Mouse (Mus musculus): ENCODE measurements at regions not wholly inside any gene's neighbourhood (a gene's known extent, or its start where the extent isn't known, plus 50 kb on each side); places are given as distances from the start of the nearest gene placed in this dataset.

DNA sequence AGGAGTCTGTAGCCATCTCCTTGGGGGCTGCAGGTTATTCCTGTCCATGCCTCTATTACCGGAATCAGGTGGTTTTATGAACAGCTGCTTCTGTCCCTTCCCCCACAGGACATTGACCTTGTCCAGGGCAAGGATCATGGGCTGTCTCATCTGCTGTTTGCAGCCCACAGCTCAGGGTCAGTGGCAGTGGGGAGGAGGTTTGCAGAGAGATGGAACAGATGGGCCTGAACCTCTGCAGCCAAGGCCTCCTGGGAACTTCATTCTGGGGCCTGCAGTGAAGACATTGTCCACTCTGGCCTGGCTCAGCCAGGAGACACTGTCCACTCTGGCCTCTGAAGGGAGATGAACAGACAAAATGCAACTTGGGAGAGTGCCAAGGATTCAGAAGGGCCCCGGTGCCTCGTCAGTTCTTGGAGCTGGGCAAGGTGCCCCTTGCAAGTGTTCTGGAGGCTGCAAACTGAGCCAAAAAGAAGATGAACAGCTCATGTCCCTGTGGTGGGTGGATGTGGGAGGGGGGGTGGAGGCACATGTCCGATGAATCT, 109.9 kb upstream of the Sdk2 start:
- peak; percentile 76 for ATAC-seq (ENCODE audit: low TSS enrichment)

DNA sequence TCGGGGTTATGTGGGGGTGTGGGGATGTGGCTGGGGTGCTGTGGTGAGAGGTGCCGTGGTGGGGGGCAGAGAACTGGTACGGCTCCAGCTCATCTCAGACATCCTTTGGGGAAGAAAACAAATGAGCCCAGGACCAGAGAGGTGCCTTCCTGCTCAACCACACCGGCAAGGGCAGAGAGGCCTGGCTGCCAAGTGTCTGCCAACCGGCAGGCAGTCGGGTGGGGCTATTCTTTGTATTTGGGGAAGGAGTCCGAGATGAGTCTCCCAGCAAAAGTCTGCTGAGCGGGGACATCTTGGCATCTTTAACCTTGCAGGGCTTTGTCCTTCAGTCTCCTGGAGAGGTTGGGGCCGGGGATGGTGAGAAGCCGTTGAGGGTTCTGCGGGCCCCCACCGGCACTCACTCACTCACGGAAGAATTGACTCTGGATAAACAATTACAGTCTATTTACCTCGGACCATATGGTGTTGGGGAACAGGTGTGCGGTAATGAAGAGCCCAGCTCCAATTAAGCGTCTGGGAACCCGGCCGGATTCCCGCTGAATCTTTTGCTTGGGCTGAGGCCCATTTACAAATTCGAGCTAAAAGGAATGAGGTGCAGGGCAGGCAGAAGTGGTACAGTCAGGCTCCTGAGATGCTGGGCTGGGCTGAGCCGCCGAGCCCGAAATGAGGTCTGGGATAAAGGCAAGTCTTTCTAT, 108.7 kb upstream of the Sdk2 start:
- ATAC-seq (ENCODE audit: low TSS enrichment): no peak

DNA sequence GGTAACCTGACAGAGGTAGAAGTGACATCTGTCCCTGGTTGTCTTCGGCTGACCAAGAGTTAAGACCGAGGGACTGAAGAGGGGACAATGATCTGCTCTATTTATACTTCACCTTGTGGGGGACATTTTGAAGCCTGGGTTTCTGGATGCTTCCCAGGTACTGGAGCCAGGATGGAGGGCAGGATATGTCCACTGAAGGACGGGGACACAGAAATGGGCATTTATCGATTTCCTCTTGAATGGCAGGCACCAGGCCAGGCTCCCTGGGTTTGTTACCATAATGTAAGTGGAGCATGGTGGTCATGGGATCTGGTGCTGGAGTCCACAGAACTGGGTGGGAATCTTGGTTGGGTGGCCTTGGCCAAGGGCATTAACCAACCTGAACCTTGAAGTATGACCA, 108.0 kb upstream of the Sdk2 start:
- ATAC-seq (ENCODE audit: low TSS enrichment): no peak

- no peak for ATAC-seq (ENCODE audit: low TSS enrichment)
Measured at GRCm38 (mm10) chr11:114168231-114168661, 101.4 kb upstream of the Sdk2 start.

DNA sequence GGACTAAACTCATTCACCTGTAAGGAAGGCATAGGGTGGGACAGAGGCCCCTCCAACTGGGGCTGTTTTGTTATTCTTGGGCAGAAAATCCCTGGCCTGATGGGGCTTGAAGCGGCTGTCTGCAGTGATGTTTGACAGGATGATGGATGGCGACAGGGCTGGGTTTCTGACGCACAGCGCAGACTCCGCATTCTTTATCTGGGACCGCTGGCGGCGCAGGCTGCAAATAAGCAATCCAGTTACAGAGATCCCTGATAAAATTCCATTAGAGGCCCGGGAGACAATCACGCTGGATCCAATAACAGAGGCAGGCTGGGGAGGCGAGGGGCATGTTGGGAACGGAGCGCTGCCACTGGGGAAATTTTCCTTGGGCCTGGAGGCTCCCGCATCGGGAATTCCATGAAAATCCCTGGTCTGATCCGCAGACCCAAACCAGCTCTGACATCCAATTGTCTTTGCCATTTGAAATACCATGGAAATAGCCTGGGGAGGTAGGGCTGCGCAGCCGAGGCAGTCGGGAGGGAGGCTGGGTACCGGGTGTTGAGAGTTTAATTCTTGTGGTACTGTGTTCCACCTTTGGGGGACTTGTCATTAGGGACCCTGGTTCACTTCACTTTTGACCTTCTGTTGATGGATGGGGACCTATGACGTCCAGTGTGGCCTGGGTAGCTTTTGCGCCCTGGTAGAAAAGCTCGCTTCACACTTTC, 99.0 kb upstream of the Sdk2 start:
- no peak for ATAC-seq (ENCODE audit: low TSS enrichment)

DNA sequence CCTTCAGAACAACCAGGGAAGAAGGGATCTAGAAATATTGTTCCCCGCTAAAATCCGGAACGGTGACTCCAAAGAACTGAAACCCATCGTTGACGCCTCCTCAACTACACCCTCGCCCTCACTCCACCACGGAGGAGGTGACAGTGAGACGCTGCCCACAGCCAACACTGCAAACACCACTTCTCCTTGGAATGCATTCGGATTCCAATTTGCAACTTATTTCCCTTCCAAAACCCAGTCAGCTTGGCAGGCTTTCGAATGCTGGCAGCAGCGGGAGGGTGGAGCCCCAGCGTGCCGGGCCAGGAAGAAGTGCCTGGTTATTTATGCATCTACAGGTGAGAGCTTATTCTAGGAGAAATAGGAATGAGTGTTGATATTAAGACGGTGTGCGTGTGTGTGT, 85.9 kb upstream of the Sdk2 start:
- peak; percentile 98 for ATAC-seq (ENCODE audit: low TSS enrichment)

DNA sequence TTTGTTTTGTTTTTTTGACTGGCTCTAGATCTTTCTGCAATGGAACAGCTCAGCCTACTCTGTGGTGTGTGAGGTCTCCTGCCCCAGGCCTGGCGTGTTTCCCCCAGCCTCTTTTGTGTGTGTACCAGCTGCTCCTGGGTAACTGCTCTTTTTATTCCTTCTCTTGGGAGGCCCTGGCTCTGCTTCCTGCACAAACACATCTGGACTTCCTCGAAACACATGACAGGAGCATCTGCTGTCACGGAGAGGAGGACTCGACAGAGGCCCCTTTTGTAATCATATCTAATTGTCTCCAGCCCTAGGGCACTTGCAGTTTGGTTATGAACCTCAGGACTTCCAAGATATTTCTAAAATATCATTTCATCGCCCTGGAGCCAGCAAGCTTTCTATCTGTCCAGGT, 79.5 kb upstream of the Sdk2 start:
- no peak for ATAC-seq (ENCODE audit: low TSS enrichment)

DNA sequence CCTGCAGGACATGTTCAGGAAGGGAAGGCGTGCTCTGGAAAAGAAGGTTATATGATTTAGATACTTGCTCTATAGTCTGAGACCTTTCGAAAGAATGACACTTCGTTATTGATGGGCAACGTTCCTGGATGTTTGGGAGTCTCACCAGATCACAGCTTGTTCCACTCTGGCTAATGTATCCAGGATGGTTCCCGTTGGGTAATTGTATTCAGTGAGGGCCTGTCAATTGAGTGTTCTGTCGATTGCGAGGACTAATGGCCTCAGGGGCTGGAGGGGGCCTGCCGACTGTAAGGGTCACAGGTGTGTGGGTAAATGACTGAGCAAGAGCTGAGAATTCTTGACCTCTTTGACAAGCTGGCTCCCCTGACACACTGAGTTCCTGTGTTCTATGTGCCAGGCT, 62.4 kb upstream of the Sdk2 start:
- no peak for ATAC-seq (ENCODE audit: low TSS enrichment)

DNA sequence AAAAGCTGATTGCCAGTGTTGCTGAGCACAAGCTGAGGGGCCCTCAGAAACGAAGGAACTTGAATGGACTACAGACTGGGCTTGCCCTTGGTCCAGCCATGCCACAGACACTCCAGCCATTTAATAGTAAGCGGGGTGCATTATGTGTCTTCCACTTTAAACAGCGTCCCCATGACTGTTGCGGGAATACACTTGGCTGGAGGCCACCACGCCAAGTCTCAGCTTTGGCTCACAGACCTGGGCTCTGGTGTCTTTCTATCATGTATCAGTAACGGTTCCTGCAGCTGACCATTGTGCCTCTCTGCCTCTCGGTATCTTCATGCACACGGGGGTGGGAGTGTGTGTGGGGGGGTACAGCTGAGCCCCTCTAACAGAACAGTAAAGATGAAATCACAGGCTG, 62.0 kb upstream of the Sdk2 start:
- ATAC-seq (ENCODE audit: low TSS enrichment): no peak

DNA sequence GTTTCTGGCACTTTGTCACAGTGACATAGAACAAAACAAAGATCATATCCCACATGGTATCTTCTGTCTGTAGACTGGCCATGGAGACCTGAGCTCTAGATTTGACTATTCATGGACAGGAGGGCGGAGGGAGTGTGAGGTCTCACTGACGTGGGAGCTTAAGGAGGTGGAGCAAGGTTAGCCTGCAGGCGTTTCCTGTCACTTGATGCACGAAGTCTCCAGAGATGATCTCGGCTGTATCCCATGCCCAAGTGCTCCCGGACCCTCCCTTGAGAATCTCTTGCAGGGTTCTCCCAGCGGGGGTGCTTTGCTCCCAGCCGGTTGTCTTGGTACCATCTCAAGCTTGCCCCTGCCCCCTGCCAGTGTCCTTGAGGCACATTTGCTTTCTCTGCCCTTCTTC, 60.6 kb upstream of the Sdk2 start:
- ATAC-seq (ENCODE audit: low TSS enrichment): no peak

DNA sequence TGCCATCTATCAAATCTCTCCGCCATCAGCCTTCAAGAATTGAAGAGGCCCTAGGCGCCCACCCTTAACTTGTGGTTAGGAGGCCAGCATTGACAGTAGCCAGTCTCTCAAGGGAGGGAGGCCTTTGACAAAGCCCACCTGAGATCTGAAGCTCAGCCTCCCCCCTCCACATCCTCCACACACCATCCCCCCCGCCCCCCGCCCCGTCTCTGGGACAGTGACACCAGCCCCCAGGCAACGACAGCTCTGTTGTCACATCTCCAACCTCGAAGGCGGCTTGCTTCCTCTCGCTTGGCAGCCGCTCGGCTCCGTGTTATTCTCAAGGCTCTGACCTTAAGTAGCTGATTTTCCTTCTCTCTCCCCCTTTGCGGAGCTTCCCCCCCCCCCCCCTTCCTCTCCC, 55.3 kb upstream of the Sdk2 start:
- peak; percentile 27; the same call in 1 of the 2 replicates for ATAC-seq (ENCODE audit: low TSS enrichment)

- no peak for ATAC-seq (ENCODE audit: low TSS enrichment)
Measured at GRCm38 (mm10) chr11:114119135-114119534, 52.3 kb upstream of the Sdk2 start.
